Mouse (Mus musculus): ENCODE data around the gene 4930404H24Rik. TPM values are rescaled to one million over a fixed set of nuclear protein-coding genes. Genes with fewer than 3 reads are reported as not detected.
A peak's percentile ranks its signal among the peaks of the same experiment; 100 is the strongest.

4930404H24Rik gene
- polyA plus RNA-seq, 2 experiments = not detected

DNA sequence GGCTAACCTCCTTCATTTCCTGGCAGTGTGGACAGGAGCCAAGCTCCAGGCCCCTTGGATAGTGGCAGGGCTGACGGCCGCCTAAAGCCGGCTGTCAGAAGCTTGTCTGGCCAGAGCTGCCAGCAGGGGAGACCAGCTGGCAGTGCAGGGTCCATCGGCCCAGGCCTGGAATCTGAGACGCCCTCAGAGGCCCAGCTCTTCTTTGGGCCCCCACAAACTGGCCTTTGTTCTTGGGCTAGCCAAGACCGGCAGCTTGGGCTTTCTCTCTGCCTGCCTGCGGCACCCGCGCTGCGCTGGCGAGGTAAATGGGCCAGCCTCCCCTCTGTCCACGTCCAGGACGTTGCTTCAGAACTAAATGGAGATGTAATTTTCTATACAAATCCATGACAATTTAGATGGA lies 4.3 kb downstream of the 4930404H24Rik start:
- Histone ChIP-seq H3K36me3 (replicated peaks; ENCODE audit: control insufficient read depth, insufficient read depth, low read depth) (no peaks in the 10 kb centered on the region), H3K9ac (replicated peaks) (peak overlapping the region; percentile 38), H3K4me2 (ENCODE audit: low read depth) (no peak overlapping the region), H3K27ac (peak overlapping the region; percentile 96), H3K4me3 (ENCODE audit: insufficient read depth in 1 of 2, low read depth in 2 of 2, low read length in 2 of 2) (no peak overlapping the region), H3K4me1 (replicated peaks; ENCODE audit: control insufficient read depth in 2 of 2, insufficient read depth in 2 of 2, low read length in 1 of 2) (peaks cover 44 to 50% of the 10 kb centered on the region in 2 experiments), H3K27me3 (ENCODE audit: control insufficient read depth, insufficient read depth, low read length) (no peaks in the 10 kb centered on the region), H3K9me3 (ENCODE audit: control insufficient read depth, low read length) (no peaks in the 10 kb centered on the region)
- WGBS (ENCODE audit: insufficient replicate concordance) = 75% methylated on average over 13 of the region's 13 CpGs
- ATAC-seq (ENCODE audit: insufficient read depth) (no peak), DNase-seq (ENCODE audit: low read depth in 3 of 3, low spot score in 3 of 3) (no peak)
- TF ChIP-seq CTCF (IDR thresholded peaks at IDR 0.05; ENCODE audit: low read depth) = no peak
- TF ChIP-seq EP300 (IDR thresholded peaks at IDR 0.05; ENCODE audit: low read depth) = no peak

DNA sequence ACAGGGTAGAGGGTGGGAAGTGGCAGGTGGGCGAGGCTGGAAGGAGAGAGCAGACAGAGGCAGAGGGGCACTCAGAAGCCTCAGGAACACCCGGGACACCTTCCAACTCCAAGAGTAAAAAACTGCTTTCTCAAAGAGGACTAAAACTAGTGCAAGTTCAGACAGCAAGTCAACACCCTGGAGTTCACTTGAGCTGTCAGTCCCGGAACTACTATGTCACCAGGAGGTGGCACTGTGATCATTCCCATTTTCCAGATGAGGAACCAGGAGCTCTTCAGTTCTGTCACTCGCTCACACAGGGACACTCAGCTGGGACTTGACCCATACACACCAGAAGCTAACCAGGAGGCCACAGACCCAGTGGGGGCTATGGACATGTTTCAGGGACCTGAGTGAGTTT lies 6.6 kb downstream of the 4930404H24Rik start:
- H3K27ac ChIP-seq = peak overlapping the region; percentile 30
- peaks cover 31 to 38% of the 10 kb centered on the region in 2 experiments for H3K4me1 ChIP-seq (replicated peaks; ENCODE audit: control insufficient read depth in 2 of 2, insufficient read depth in 2 of 2, low read length in 1 of 2)
- DNase-seq (ENCODE audit: low read depth in 3 of 3, low spot score in 3 of 3) = peak in 2 of 3 experiments; percentile 45 to 47
- H3K27me3 ChIP-seq (ENCODE audit: control insufficient read depth, insufficient read depth, low read length) = no peaks in the 10 kb centered on the region
- H3K9ac ChIP-seq (replicated peaks) = no peak overlapping the region
- H3K36me3 ChIP-seq (replicated peaks; ENCODE audit: control insufficient read depth, insufficient read depth, low read depth) = no peaks in the 10 kb centered on the region
- no peak overlapping the region for H3K4me2 ChIP-seq (ENCODE audit: low read depth)
- 53% methylated on average over 4 of the region's 4 CpGs for WGBS (ENCODE audit: insufficient replicate concordance)
- ATAC-seq (ENCODE audit: insufficient read depth) = no peak
- no peaks in the 10 kb centered on the region for H3K9me3 ChIP-seq (ENCODE audit: control insufficient read depth, low read length)
- peak; percentile 80 for TF ChIP-seq CTCF (IDR thresholded peaks at IDR 0.05; ENCODE audit: low read depth)
- TF ChIP-seq EP300 (IDR thresholded peaks at IDR 0.05; ENCODE audit: low read depth) = no peak
- no peak overlapping the region for H3K4me3 ChIP-seq (ENCODE audit: insufficient read depth in 1 of 2, low read depth in 2 of 2, low read length in 2 of 2)

DNA sequence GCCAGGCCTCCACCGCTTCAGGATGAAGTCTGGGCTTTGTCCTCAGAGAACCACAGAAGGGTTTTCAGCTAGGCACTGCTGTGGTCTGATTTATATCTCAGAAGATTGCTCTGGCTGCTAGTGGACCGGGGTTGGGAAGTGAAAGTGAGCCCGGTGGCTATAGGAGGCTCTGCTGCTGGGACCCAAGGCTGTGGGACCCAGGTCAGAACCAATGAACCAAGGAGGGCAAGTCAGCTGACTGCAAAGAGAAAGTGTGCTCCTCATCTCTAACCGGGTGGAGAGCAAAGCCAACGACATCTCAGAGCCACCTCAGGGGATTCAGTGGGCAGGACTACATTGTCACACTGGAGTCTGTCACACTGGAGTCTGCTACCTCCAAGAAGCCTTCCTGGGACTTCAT lies 13.8 kb downstream of the 4930404H24Rik start:
- H3K4me1 ChIP-seq (replicated peaks; ENCODE audit: control insufficient read depth in 2 of 2, insufficient read depth in 2 of 2, low read length in 1 of 2) = peaks cover 18 to 22% of the 10 kb centered on the region in 2 experiments

DNA sequence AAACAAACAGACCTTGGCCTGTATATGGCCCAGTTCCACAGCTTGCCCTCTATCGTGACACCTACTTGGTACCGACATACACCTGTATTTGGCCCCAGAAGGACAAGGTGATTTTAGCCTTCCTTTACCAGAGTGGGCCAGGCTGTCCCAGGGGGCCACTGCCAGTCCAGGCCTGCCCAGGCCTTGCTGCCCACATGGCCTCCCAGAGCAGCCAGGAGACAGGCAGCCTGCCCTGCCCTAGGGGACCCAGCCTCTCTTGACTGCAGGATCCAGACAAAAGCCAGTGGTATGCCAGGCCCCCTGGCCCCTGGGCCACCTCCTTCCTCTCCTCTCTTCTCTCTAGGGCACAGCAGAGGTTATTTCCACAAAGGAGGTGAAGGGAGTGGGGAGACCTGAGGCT lies 15.4 kb downstream of the 4930404H24Rik start:
- H3K4me3 ChIP-seq (ENCODE audit: insufficient read depth in 1 of 2, low read depth in 2 of 2, low read length in 2 of 2) = no peak overlapping the region
- H3K36me3 ChIP-seq (replicated peaks; ENCODE audit: control insufficient read depth, insufficient read depth, low read depth) = no peaks in the 10 kb centered on the region
- no peaks in the 10 kb centered on the region for H3K27me3 ChIP-seq (ENCODE audit: control insufficient read depth, insufficient read depth, low read length)
- H3K4me2 ChIP-seq (ENCODE audit: low read depth) = no peak overlapping the region
- ATAC-seq (ENCODE audit: insufficient read depth) = no peak
- no peak overlapping the region for H3K27ac ChIP-seq
- 93% methylated on average over 2 of the region's 2 CpGs for WGBS (ENCODE audit: insufficient replicate concordance)
- H3K9ac ChIP-seq (replicated peaks) = no peak overlapping the region
- TF ChIP-seq CTCF (IDR thresholded peaks at IDR 0.05; ENCODE audit: low read depth) = no peak
- no peak for TF ChIP-seq EP300 (IDR thresholded peaks at IDR 0.05; ENCODE audit: low read depth)
- no peak for DNase-seq (ENCODE audit: low read depth in 3 of 3, low spot score in 3 of 3)
- H3K4me1 ChIP-seq (replicated peaks; ENCODE audit: control insufficient read depth in 2 of 2, insufficient read depth in 2 of 2, low read length in 1 of 2) = peaks cover 18 to 22% of the 10 kb centered on the region in 2 experiments
- H3K9me3 ChIP-seq (ENCODE audit: control insufficient read depth, low read length) = no peaks in the 10 kb centered on the region

More for the DNA sequence above, 13.8 kb downstream of the 4930404H24Rik start:
- 65% methylated on average over 5 of the region's 5 CpGs for WGBS (ENCODE audit: insufficient replicate concordance)
- ATAC-seq (ENCODE audit: insufficient read depth) (no peak), DNase-seq (ENCODE audit: low read depth in 3 of 3, low spot score in 3 of 3) (no peak)
- no peaks in the 10 kb centered on the region for H3K27me3 ChIP-seq (ENCODE audit: control insufficient read depth, insufficient read depth, low read length)
- H3K27ac ChIP-seq = no peak overlapping the region
- H3K4me2 ChIP-seq (ENCODE audit: low read depth) = no peak overlapping the region
- no peaks in the 10 kb centered on the region for H3K36me3 ChIP-seq (replicated peaks; ENCODE audit: control insufficient read depth, insufficient read depth, low read depth)
- TF ChIP-seq EP300 (IDR thresholded peaks at IDR 0.05; ENCODE audit: low read depth) (no peak), CTCF (IDR thresholded peaks at IDR 0.05; ENCODE audit: low read depth) (no peak)
- no peak overlapping the region for H3K4me3 ChIP-seq (ENCODE audit: insufficient read depth in 1 of 2, low read depth in 2 of 2, low read length in 2 of 2)
- H3K9me3 ChIP-seq (ENCODE audit: control insufficient read depth, low read length) = no peaks in the 10 kb centered on the region
- no peak overlapping the region for H3K9ac ChIP-seq (replicated peaks)

DNA sequence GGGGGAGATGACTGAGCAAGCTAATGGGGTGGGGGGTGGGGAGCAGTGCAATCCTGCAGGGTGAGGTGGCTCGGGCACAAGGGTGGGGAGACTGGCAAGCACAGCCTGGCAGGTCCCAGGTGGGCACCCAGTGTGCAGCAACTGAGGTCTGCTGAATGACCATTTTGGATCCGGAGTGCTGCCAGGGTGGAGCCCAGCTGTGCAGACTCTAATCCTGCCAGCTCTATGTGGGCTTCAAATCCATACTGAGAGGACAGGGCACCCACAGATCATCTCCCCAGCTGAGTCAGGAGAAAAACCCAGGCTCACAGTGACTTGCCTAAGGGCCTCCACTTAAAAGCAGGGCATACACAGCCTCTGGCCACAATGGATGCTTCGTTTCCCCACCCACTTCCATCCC lies 15.8 kb downstream of the 4930404H24Rik start:
- Histone ChIP-seq H3K4me2 (ENCODE audit: low read depth) (no peak overlapping the region), H3K9ac (replicated peaks) (no peak overlapping the region), H3K4me1 (replicated peaks; ENCODE audit: control insufficient read depth in 2 of 2, insufficient read depth in 2 of 2, low read length in 1 of 2) (peaks cover 18 to 22% of the 10 kb centered on the region in 2 experiments), H3K9me3 (ENCODE audit: control insufficient read depth, low read length) (no peaks in the 10 kb centered on the region), H3K27ac (no peak overlapping the region), H3K27me3 (ENCODE audit: control insufficient read depth, insufficient read depth, low read length) (no peaks in the 10 kb centered on the region), H3K4me3 (ENCODE audit: insufficient read depth in 1 of 2, low read depth in 2 of 2, low read length in 2 of 2) (no peak overlapping the region), H3K36me3 (replicated peaks; ENCODE audit: control insufficient read depth, insufficient read depth, low read depth) (no peaks in the 10 kb centered on the region)
- 69% methylated on average over 3 of the region's 3 CpGs for WGBS (ENCODE audit: insufficient replicate concordance)
- DNase-seq (ENCODE audit: low read depth in 3 of 3, low spot score in 3 of 3) = no peak
- no peak for ATAC-seq (ENCODE audit: insufficient read depth)
- TF ChIP-seq EP300 (IDR thresholded peaks at IDR 0.05; ENCODE audit: low read depth) (no peak), CTCF (IDR thresholded peaks at IDR 0.05; ENCODE audit: low read depth) (no peak)

Measured in liver, embryonic 14.5 days (tissue).